Mouse (Mus musculus) megakaryocyte-erythroid progenitor cell, adult 5-6 weeks (primary cell): Measurements from ENCODE around the gene Itih4. TPM values are rescaled to one million over a fixed set of nuclear protein-coding genes. Genes with fewer than 3 reads are reported as not detected.

Experiments used
- ATAC-seq: replicated peaks from 2 replicates; pipeline ENCODE4 v1.8.0; 2016; ENCODE audit warnings: mild to moderate bottlenecking, inconsistent platforms; ENCODE audit not compliant: severe bottlenecking, poor library complexity, low FRiP score, low TSS enrichment
- total RNA-seq, 2 experiments: library from RNA; stranded (forward) in 1 of 2; stranded (reverse) in 1 of 2; fragments of 200-1000, 215-1000 nt in 1 of 2; fragments of >200 nt in 1 of 2; fragmentation: Nextera tagmentation in 1 of 2; gene quantifications; 2 replicates each; pipeline ENCODE4 v1.2.3; 2014 to 2017

Gene Itih4
- total RNA-seq, 2 experiments from 2014 or later = not detected

- no peak for ATAC-seq
Observed at GRCm38 (mm10) chr14:30923375-30924105, 37.3 kb downstream of the Itih4 start, which contains the start of gene Itih3. TSS of gene Itih3 (minus strand) at chr14:30923760.

- ATAC-seq = no peak
Observed at GRCm38 (mm10) chr14:30925492-30925891, 39.2 kb downstream of the Itih4 start.

- no peak for ATAC-seq
Observed at GRCm38 (mm10) chr14:30930386-30930785, 44.1 kb downstream of the Itih4 start.

- ATAC-seq = no peak
Observed at GRCm38 (mm10) chr14:30933351-30933750, 47.1 kb downstream of the Itih4 start.

- no peak for ATAC-seq
Observed at GRCm38 (mm10) chr14:30942254-30942653, 56.0 kb downstream of the Itih4 start.

- no peak for ATAC-seq
Observed at GRCm38 (mm10) chr14:30943038-30943437, 56.8 kb downstream of the Itih4 start, which contains the start of gene Itih1. TSS of gene Itih1 (minus strand) at chr14:30943289.

- ATAC-seq = peak; percentile 84
Observed at GRCm38 (mm10) chr14:30943860-30944674, 57.8 kb downstream of the Itih4 start.

GRCm38 (mm10) chr14:30944745-30945144, 58.5 kb downstream of the Itih4 start:
- ATAC-seq = no peak

- no peak for ATAC-seq
Observed at GRCm38 (mm10) chr14:30949986-30950385, 63.7 kb downstream of the Itih4 start.

- peak; percentile 98 for ATAC-seq
Observed at GRCm38 (mm10) chr14:30951154-30951825, 65.0 kb downstream of the Itih4 start, which contains the start of gene Nek4. TSS of gene Nek4 (plus strand) at chr14:30951377.

Other genes with a start within 250 kb of the Itih4 start
- gene Rft1, start 232.1 kb upstream of the Itih4 start, total RNA-seq (2014; fragmentation: Nextera tagmentation) = 15.4 and 23.5 TPM in 2 replicates
- gene Rft1, start 232.1 kb upstream of the Itih4 start, total RNA-seq (2017) = 7.6 and 18.7 TPM in 2 replicates
- 22.3 and 26.3 TPM in 2 replicates for gene Sfmbt1, start 171.6 kb upstream of the Itih4 start, total RNA-seq (2014; fragmentation: Nextera tagmentation)
- gene Sfmbt1, start 171.6 kb upstream of the Itih4 start, total RNA-seq (2017) = 12.7 and 13.7 TPM in 2 replicates
- 3.3 and 14.3 TPM in 2 replicates for gene Tmem110, start 60.9 kb upstream of the Itih4 start, total RNA-seq (2014; fragmentation: Nextera tagmentation)
- gene Tmem110, start 60.9 kb upstream of the Itih4 start, total RNA-seq (2017) = 4.1 and 6.9 TPM in 2 replicates
- gene Mustn1, start 7.3 kb upstream of the Itih4 start, total RNA-seq (2014; fragmentation: Nextera tagmentation) = 0.52 and 1.4 TPM in 2 replicates
- 1.2 TPM in 1 of 2 replicates, not detected in the other for gene Mustn1, start 7.3 kb upstream of the Itih4 start, total RNA-seq (2017)
- gene Itih3, start 37.3 kb downstream of the Itih4 start, total RNA-seq (2014; fragmentation: Nextera tagmentation) = not detected in 2 replicates
- gene Itih3, start 37.3 kb downstream of the Itih4 start, total RNA-seq (2017) = not detected in 2 replicates
- not detected in 2 replicates for gene Itih1, start 56.8 kb downstream of the Itih4 start, total RNA-seq (2014; fragmentation: Nextera tagmentation)
- gene Itih1, start 56.8 kb downstream of the Itih4 start, total RNA-seq (2017) = not detected in 2 replicates
- 7.8 and 8.2 TPM in 2 replicates for gene Nek4, start 64.9 kb downstream of the Itih4 start, total RNA-seq (2014; fragmentation: Nextera tagmentation)
- gene Nek4, start 64.9 kb downstream of the Itih4 start, total RNA-seq (2017) = 8.3 and 10.7 TPM in 2 replicates
- 41.3 and 42.4 TPM in 2 replicates for gene Glt8d1, start 114.9 kb downstream of the Itih4 start, total RNA-seq (2014; fragmentation: Nextera tagmentation)
- gene Glt8d1, start 114.9 kb downstream of the Itih4 start, total RNA-seq (2017) = 19.3 and 44.1 TPM in 2 replicates
- gene Spcs1, start 115.2 kb downstream of the Itih4 start, total RNA-seq (2014; fragmentation: Nextera tagmentation) = 188 and 214 TPM in 2 replicates
- 91.6 and 97.9 TPM in 2 replicates for gene Spcs1, start 115.2 kb downstream of the Itih4 start, total RNA-seq (2017)
- gene Pbrm1, start 132.7 kb downstream of the Itih4 start, total RNA-seq (2014; fragmentation: Nextera tagmentation) = 64.6 and 83.6 TPM in 2 replicates
- 75.7 and 82.9 TPM in 2 replicates for gene Pbrm1, start 132.7 kb downstream of the Itih4 start, total RNA-seq (2017)
- 442 and 595 TPM in 2 replicates for gene Gnl3, start 132.7 kb downstream of the Itih4 start, total RNA-seq (2014; fragmentation: Nextera tagmentation)
- gene Gnl3, start 132.7 kb downstream of the Itih4 start, total RNA-seq (2017) = 624 and 645 TPM in 2 replicates
- gene Smim4, start 242.5 kb downstream of the Itih4 start, total RNA-seq (2014; fragmentation: Nextera tagmentation) = 161 and 205 TPM in 2 replicates
- 56.2 and 61.8 TPM in 2 replicates for gene Smim4, start 242.5 kb downstream of the Itih4 start, total RNA-seq (2017)
- gene Nt5dc2, start 244.6 kb downstream of the Itih4 start, total RNA-seq (2014; fragmentation: Nextera tagmentation) = 82.3 and 91.5 TPM in 2 replicates
- gene Nt5dc2, start 244.6 kb downstream of the Itih4 start, total RNA-seq (2017) = 49.2 and 87.0 TPM in 2 replicates